Mouse (Mus musculus) liver (tissue): ENCODE measurements around the gene Gbp9.
"Not testable (repeated sequence)": the region's sequence is repeated elsewhere in the genome, so short reads cannot be mapped to it uniquely, and the experiment has no call there.

ENCODE experiments used
- DNase-seq: peaks from one replicate; pipeline ENCODE4 v3.0.0-alpha.2; 2020; ENCODE audit warnings: mixed read lengths

Gene Gbp9

DNA sequence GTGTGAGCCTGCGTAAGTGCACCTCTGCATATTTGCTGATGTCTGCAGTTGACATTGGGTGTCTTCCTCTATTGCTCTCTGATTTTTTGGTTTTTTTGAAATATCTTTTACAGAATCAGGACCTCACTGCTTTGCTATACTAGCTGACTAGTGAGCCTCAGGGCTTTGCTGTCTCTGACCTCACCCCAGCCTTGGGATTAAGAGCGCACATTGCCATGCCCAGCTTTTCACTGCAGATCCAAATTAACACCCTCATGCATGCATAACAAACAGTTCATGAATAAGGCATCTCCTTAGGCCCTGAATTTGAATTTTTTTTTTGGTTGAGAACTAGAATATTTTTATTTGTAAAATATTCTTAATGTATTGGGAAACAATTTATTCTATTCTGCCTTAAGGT, 84.1 kb downstream of the Gbp9 start:
- no peak for DNase-seq

DNA sequence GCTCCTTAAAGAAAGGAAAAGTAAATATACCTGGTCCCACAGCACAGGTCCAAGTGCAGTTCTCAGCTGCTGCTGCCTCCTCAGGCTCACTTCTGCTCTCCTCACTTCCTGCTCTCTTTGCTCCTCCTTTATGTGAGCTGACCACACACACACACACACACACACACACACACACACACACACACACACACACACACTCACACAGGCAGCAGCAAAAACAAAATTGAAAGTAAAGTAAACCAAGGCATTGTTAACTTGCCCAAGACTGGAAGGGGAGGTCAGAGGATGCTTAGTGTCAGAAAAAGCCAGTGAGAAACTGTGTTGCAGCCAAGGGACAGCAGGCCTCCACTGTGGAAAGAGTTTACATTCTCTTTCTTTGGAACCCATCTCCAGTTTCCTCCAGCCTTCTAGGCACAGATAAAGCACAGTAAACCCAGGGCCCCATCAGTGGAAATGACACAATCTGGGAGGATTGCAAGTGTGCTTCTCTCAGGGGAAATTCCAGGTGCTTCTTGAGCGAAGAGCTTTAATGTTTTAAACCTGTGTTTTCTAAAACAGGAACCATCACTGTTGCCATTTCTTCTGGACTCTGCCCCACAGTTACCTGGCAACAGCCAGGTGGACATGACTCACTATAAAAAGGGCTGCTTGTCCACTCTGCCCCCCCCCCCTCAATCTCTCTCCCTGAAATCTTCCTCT, 85.7 kb downstream of the Gbp9 start:
- DNase-seq, result not testable (repeated sequence)

DNA sequence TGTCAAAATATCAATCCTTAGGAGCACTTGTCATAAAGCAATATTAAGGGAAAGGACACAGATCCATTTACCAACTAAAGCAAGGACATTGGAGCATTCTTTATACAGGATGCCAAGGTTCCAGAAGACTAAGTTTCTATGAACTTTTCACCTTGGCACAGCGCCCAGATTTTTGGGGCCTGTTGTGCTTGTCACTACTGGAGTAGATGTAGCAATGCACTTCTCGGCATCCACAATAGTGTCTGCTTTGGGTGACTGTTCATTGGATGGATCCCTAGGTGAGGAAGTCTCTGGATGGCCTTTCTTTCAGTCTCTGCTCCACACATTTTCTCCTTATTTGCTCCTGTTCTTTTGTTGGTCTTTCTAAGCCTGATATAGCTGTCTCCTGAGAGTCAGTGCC, 107.0 kb downstream of the Gbp9 start:
- no peak for DNase-seq
